Mouse (Mus musculus) kidney, adult 2 months (tissue): ENCODE data around the gene Ints6l.

Experiments
- CTCF ChIP-seq: fragments of 200-500 bp; conservative IDR thresholded peaks from 2 replicates; pipeline ENCODE4 v1.5.1; 2011; ENCODE audit warnings: low read depth, mild to moderate bottlenecking, control low read depth, low read length, moderate library complexity, mixed read lengths; ENCODE audit not compliant: insufficient read depth, insufficient read length
- POLR2A ChIP-seq: fragments of 200-500 bp; IDR thresholded peaks from one replicate; pipeline ENCODE4 v1.6.1; 2011; ENCODE audit warnings: low read depth, low read length, control low read depth

- TF ChIP-seq CTCF, result no peak
- TF ChIP-seq POLR2A, result no peak
Observed at GRCm38 (mm10) chrX:56430601-56431000, 24.1 kb upstream of the Ints6l start.
